Mouse (Mus musculus) ES-E14 (cell line): ENCODE results near the gene Fgd6. TPM values are rescaled to one million over a fixed set of nuclear protein-coding genes. Genes with fewer than 3 reads are reported as not detected.

Source experiments
- DNase-seq: peaks from one replicate; pipeline ENCODE4 v3.0.0-alpha.2; 2013; ENCODE audit warnings: low read depth, low spot score
- H3K27ac ChIP-seq: 2 replicates; pipeline ENCODE4 v1.5.1; 2012; ENCODE audit warnings: low read depth, mild to moderate bottlenecking, low read length, moderate library complexity, mixed read lengths; ENCODE audit not compliant: poor library complexity, insufficient read depth, severe bottlenecking
- H3K36me3 ChIP-seq: 2 replicates; pipeline ENCODE4 v1.6.1; 2012; ENCODE audit warnings: mild to moderate bottlenecking, low read length, moderate library complexity, mixed read lengths; ENCODE audit not compliant: control insufficient read depth, poor library complexity, insufficient read depth, severe bottlenecking
- H3K4me1 ChIP-seq, 2 experiments: fragments of 150-350 bp in 1 of 2; sonication (generic) in 1 of 2; 2 replicates each; pipeline ENCODE4 v1.6.1; 2012; ENCODE audit warnings: low read length in 2 of 2, mild to moderate bottlenecking in 1 of 2, mixed read lengths in 1 of 2; ENCODE audit not compliant: control insufficient read depth in 2 of 2, insufficient read depth in 2 of 2, poor library complexity in 1 of 2
- H3K4me3 ChIP-seq, 2 experiments: fragments of 150-350 bp in 1 of 2; sonication (generic) in 1 of 2; 2 replicates each; pipeline ENCODE4 v1.5.1; 2012; ENCODE audit warnings: low read length in 2 of 2, low read depth in 1 of 2, mild to moderate bottlenecking in 1 of 2, mixed read lengths in 1 of 2; ENCODE audit not compliant: insufficient read depth in 1 of 2, poor library complexity in 1 of 2, severe bottlenecking in 1 of 2
- H3K9ac ChIP-seq: 2 replicates; pipeline ENCODE4 v1.6.1; 2012; ENCODE audit warnings: low read depth, mild to moderate bottlenecking, low read length, mixed read lengths; ENCODE audit not compliant: poor library complexity, insufficient read depth, severe bottlenecking
- H3K9me3 ChIP-seq: fragments of 150-350 bp; sonication (generic); 2 replicates; pipeline ENCODE4 v1.6.1; 2012; ENCODE audit warnings: low read depth, mild to moderate bottlenecking, low read length; ENCODE audit not compliant: control insufficient read depth, insufficient read depth
- CHD2 ChIP-seq: IDR thresholded peaks from 2 replicates; pipeline ENCODE4 v1.6.1; 2014; ENCODE audit warnings: mild to moderate bottlenecking, low read depth, low read length, inconsistent platforms
- HCFC1 ChIP-seq: IDR thresholded peaks from 2 replicates; pipeline ENCODE4 v1.6.1; 2012; ENCODE audit warnings: low read length, inconsistent platforms, borderline replicate concordance; ENCODE audit not compliant: insufficient read depth
- MAFK ChIP-seq: IDR thresholded peaks from 2 replicates; pipeline ENCODE4 v1.6.1; 2014; ENCODE audit warnings: mild to moderate bottlenecking, low read depth, low read length, inconsistent platforms; ENCODE audit not compliant: insufficient read depth
- ZC3H11A ChIP-seq: IDR thresholded peaks from 2 replicates; pipeline ENCODE4 v1.6.1; 2012; ENCODE audit warnings: low read depth, mild to moderate bottlenecking, inconsistent platforms, low read length, borderline replicate concordance
- ZNF384 ChIP-seq: IDR thresholded peaks from 2 replicates; pipeline ENCODE4 v1.6.1; 2012; ENCODE audit warnings: low read depth, low read length, inconsistent platforms
- in situ Hi-C, 2 experiments: fragments of 600-800 bp; cut with MboI; formaldehyde crosslinking; loops; one replicate each; pipeline ENCODE4 v1.15.1; 2025; ENCODE audit warnings: low sequenced_read_pairs in 2 of 2, inconsistent platforms in 1 of 2; ENCODE audit not compliant: unreplicated experiment in 2 of 2
- total RNA-seq: library from RNA; depleted of rRNA; stranded (reverse); fragments of 300-350 nt; gene quantifications from 2 replicates; pipeline ENCODE4 v1.2.3, GENCODE M21; 2012

Gene Fgd6
- total RNA-seq, 1 experiment, result 4.4 TPM

GRCm38 (mm10) chr10:94115893-94116599, 80.2 kb downstream of the Fgd6 start:
- no peak overlapping the region for H3K27ac ChIP-seq
- H3K4me1 ChIP-seq, result no peaks in the 10 kb centered on the region
- H3K4me3 ChIP-seq, result no peak overlapping the region
- H3K9ac ChIP-seq, result no peak overlapping the region
- in situ Hi-C loops, result no loop called here
- H3K9me3 ChIP-seq, result no peaks in the 10 kb centered on the region
- no peaks in the 10 kb centered on the region for H3K36me3 ChIP-seq
- DNase-seq, result peak; percentile 60
- no peak for TF ChIP-seq HCFC1
- peak; percentile 88 for TF ChIP-seq ZC3H11A
- TF ChIP-seq CHD2, result no peak
- no peak for TF ChIP-seq MAFK
- 0 out of 2 replicates have a peak, but pooled peaks have one; percentile 9 for TF ChIP-seq ZNF384

GRCm38 (mm10) chr10:94116781-94117340, 81.1 kb downstream of the Fgd6 start:
- no peaks in the 10 kb centered on the region for H3K9me3 ChIP-seq
- H3K9ac ChIP-seq, result no peak overlapping the region
- H3K4me3 ChIP-seq, result no peak overlapping the region
- no peak for DNase-seq
- no peaks in the 10 kb centered on the region for H3K36me3 ChIP-seq
- H3K4me1 ChIP-seq, result no peaks in the 10 kb centered on the region
- in situ Hi-C loops, result no loop called here
- TF ChIP-seq ZC3H11A, result no peak
- TF ChIP-seq MAFK, result no peak
- no peak for TF ChIP-seq ZNF384
- TF ChIP-seq HCFC1, result no peak
- TF ChIP-seq CHD2, result no peak
- no peak overlapping the region for H3K27ac ChIP-seq

- Histone ChIP-seq H3K27ac (no peak overlapping the region), H3K4me3 (no peak overlapping the region), H3K9ac (no peak overlapping the region), H3K9me3 (no peaks in the 10 kb centered on the region), H3K36me3 (no peaks in the 10 kb centered on the region), H3K4me1 (no peaks in the 10 kb centered on the region)
- TF ChIP-seq ZNF384, result no peak
- TF ChIP-seq HCFC1, result no peak
- TF ChIP-seq CHD2, result no peak
- no peak for TF ChIP-seq ZC3H11A
- no peak for TF ChIP-seq MAFK
- in situ Hi-C loops, result no loop called here
- no peak for DNase-seq
Measured at GRCm38 (mm10) chr10:94117916-94118315, 82.1 kb downstream of the Fgd6 start.

GRCm38 (mm10) chr10:94118993-94119392, 83.2 kb downstream of the Fgd6 start:
- no peaks in the 10 kb centered on the region for H3K9me3 ChIP-seq
- no peak overlapping the region for H3K4me3 ChIP-seq
- no peak for TF ChIP-seq ZNF384
- no peak for TF ChIP-seq ZC3H11A
- TF ChIP-seq HCFC1, result no peak
- in situ Hi-C loops, result no loop called here
- H3K4me1 ChIP-seq, result no peaks in the 10 kb centered on the region
- H3K9ac ChIP-seq, result no peak overlapping the region
- no peak for DNase-seq
- H3K27ac ChIP-seq, result no peak overlapping the region
- H3K36me3 ChIP-seq, result no peaks in the 10 kb centered on the region

- Histone ChIP-seq H3K9ac (no peak overlapping the region), H3K27ac (no peak overlapping the region), H3K4me3 (no peak overlapping the region), H3K4me1 (no peaks in the 10 kb centered on the region), H3K36me3 (no peaks in the 10 kb centered on the region), H3K9me3 (no peaks in the 10 kb centered on the region)
- in situ Hi-C loops, result no loop called here
- no peak for TF ChIP-seq HCFC1
- no peak for TF ChIP-seq ZC3H11A
- no peak for TF ChIP-seq MAFK
- no peak for TF ChIP-seq ZNF384
- TF ChIP-seq CHD2, result no peak
- DNase-seq, result no peak
Measured at GRCm38 (mm10) chr10:94120676-94121075, 84.9 kb downstream of the Fgd6 start.
